Mouse (Mus musculus) heart, embryonic 15.5 days (tissue): ENCODE measurements around the gene Rtraf. TPM values are rescaled to one million over a fixed set of nuclear protein-coding genes. Genes with fewer than 3 reads are reported as not detected.
A peak's percentile ranks its signal among the peaks of the same experiment; 100 is the strongest.
"Not testable (repeated sequence)": the region's sequence is repeated elsewhere in the genome, so short reads cannot be mapped to it uniquely, and the experiment has no call there.

Experiments
- ATAC-seq: fragments of 200-750 bp; cut with Nextera tagmentation; replicated peaks from 2 replicates; pipeline ENCODE4 v1.8.0; 2017; ENCODE audit warnings: low read depth, moderate TSS enrichment; ENCODE audit not compliant: insufficient number of reproducible peaks, insufficient read depth, low FRiP score
- H3K27ac ChIP-seq: fragments of 300-500 bp; sonication (generic); 2 replicates; pipeline ENCODE4 v1.5.1; 2015; ENCODE audit warnings: mild to moderate bottlenecking, inconsistent platforms
- H3K27me3 ChIP-seq: fragments of 300-500 bp; sonication (generic); 2 replicates; pipeline ENCODE4 v1.6.1; 2015; ENCODE audit warnings: inconsistent platforms
- H3K36me3 ChIP-seq: fragments of 300-500 bp; sonication (generic); 2 replicates; pipeline ENCODE4 v1.6.1; 2015; ENCODE audit warnings: mild to moderate bottlenecking, inconsistent platforms
- H3K4me1 ChIP-seq: fragments of 300-500 bp; sonication (generic); replicated peaks from 2 replicates; pipeline ENCODE4 v1.6.1; 2015; ENCODE audit warnings: inconsistent platforms
- H3K4me2 ChIP-seq: fragments of 300-500 bp; sonication (generic); 2 replicates; pipeline ENCODE4 v1.6.1; 2015; ENCODE audit warnings: inconsistent platforms, mild to moderate bottlenecking, moderate library complexity
- H3K4me3 ChIP-seq: fragments of 300-500 bp; sonication (generic); 2 replicates; pipeline ENCODE4 v1.5.1; 2015; ENCODE audit warnings: mild to moderate bottlenecking, inconsistent platforms
- H3K9ac ChIP-seq: fragments of 300-500 bp; sonication (generic); 2 replicates; pipeline ENCODE4 v1.6.1; 2015; ENCODE audit warnings: mild to moderate bottlenecking, inconsistent platforms
- H3K9me3 ChIP-seq: fragments of 300-500 bp; sonication (generic); replicated peaks from 2 replicates; pipeline ENCODE4 v1.6.1; 2016; ENCODE audit warnings: inconsistent platforms
- WGBS: fragments of 180-500 bp; shearing (Covaris S2); methylation state at CpG from one replicate; pipeline ENCODE4 v1.1.7; 2015; ENCODE audit warnings: mixed read lengths; 5-methylcytosine and 5-hydroxymethylcytosine counted together
- polyA plus RNA-seq: library from polyadenylated mRNA; unstranded; fragments of >200 nt; fragmentation: Nextera tagmentation; extraction: Ambion mirVana; gene quantifications from 2 replicates; pipeline ENCODE4 v1.2.1, GENCODE M21; 2015

Gene Rtraf
- 141 and 162 TPM in 2 replicates for polyA plus RNA-seq

GRCm38 (mm10) chr14:19823321-19824142 lies at the start of gene Rtraf:
Gene Rtraf (minus strand): TSS chr14:19823824.
- under 1% methylated on average over 80 of the region's 80 CpGs for WGBS
- Histone ChIP-seq H3K4me2 (peak within 1 kb of the TSS; percentile 69), H3K9ac (peak within 1 kb of the TSS; percentile 85), H3K4me1 (peaks cover 13% of the 10 kb centered on the region), H3K27me3 (no peaks in the 10 kb centered on the region; the same call in 1 of the 2 replicates), H3K9me3 (no peaks in the 10 kb centered on the region), H3K36me3 (peaks cover 24% of the 10 kb centered on the region), H3K27ac (peak within 1 kb of the TSS; percentile 83), H3K4me3 (peak within 1 kb of the TSS; percentile 70)
- peak; percentile 99 for ATAC-seq

GRCm38 (mm10) chr14:19867286-19867935 lies 43.8 kb upstream of the Rtraf start:
- H3K4me3 ChIP-seq = no peak overlapping the region
- no peak overlapping the region for H3K4me2 ChIP-seq
- H3K27ac ChIP-seq = no peak overlapping the region
- H3K4me1 ChIP-seq = peaks cover 10% of the 10 kb centered on the region
- no peaks in the 10 kb centered on the region for H3K27me3 ChIP-seq
- no peak for ATAC-seq
- H3K36me3 ChIP-seq = no peaks in the 10 kb centered on the region
- WGBS = 62% methylated on average over 5 of the region's 5 CpGs
- H3K9me3 ChIP-seq = no peaks in the 10 kb centered on the region
- H3K9ac ChIP-seq = no peak overlapping the region

GRCm38 (mm10) chr14:19865121-19865520 lies 41.5 kb upstream of the Rtraf start:
- ATAC-seq, H3K9ac ChIP-seq, H3K4me2 ChIP-seq, H3K36me3 ChIP-seq, H3K9me3 ChIP-seq, H3K4me3 ChIP-seq, H3K27ac ChIP-seq, H3K4me1 ChIP-seq, H3K27me3 ChIP-seq: not testable (repeated sequence)
- WGBS = 80% methylated on average over 9 of the region's 9 CpGs

DNA sequence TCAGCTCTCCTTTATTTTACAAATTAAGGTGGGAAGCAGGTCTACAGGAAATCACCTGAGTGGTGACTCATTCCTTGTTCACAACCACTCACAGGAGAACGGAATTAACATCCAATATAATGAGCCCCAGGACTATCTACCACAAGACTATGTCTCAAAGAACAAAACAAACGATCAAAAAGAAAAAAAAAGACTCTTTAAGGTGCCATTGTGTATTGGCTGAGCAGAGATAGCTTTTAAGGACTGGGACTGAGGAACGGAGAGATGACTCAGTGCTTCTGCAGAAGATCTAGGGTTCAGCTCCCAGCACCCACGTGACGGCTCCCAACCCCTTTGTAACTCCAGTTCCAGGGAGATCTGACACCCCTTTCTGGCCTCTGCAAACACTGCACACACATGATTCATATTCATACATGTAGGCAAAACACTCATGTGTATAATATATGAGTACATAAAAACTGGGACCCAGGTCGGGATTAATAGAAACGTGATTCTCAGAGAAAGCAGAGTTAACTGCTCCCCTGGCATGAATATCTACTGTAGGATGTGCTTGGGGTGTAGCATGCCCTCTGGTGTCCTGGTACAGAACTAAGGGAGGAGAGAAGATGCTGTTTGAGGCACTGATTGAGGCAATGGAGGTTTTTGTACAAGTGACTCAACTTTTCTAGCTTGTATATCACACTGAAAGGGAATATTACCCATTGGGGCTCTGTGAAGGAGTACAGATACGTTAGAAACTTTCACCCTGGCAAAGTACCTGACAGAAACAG lies 37.9 kb upstream of the Rtraf start:
- H3K27ac ChIP-seq = no peak overlapping the region
- WGBS = 80% methylated on average over 8 of the region's 8 CpGs
- H3K4me2 ChIP-seq = no peak overlapping the region
- no peaks in the 10 kb centered on the region for H3K27me3 ChIP-seq
- H3K4me1 ChIP-seq = no peaks in the 10 kb centered on the region
- no peak for ATAC-seq
- no peaks in the 10 kb centered on the region for H3K36me3 ChIP-seq
- no peaks in the 10 kb centered on the region for H3K9me3 ChIP-seq
- no peak overlapping the region for H3K9ac ChIP-seq
- H3K4me3 ChIP-seq = no peak overlapping the region

DNA sequence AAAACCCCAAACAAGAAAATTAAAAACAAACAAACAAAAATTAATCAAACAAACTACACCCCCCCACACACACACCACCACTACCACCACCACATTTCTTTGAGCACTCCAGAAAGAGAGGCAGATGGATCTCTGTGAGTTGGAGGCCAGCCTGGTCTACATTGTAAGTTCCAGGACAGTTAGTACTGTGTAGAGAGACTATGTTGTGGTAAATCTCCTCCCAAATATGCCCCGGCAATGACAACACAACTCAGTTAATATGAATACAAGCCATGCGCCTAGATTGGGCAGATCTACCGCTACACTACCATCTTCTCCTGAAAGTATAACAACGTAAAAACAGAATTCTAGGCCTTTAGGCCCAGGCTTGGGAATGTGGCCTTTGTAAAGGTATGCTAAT lies 36.7 kb upstream of the Rtraf start:
- Histone ChIP-seq H3K4me3 (no peak overlapping the region), H3K27ac (no peak overlapping the region), H3K9me3 (no peaks in the 10 kb centered on the region), H3K4me1 (no peaks in the 10 kb centered on the region), H3K4me2 (no peak overlapping the region), H3K36me3 (no peaks in the 10 kb centered on the region), H3K27me3 (no peaks in the 10 kb centered on the region), H3K9ac (no peak overlapping the region)
- no peak for ATAC-seq
- WGBS = 88% methylated on average over 4 of the region's 4 CpGs

- Histone ChIP-seq H3K9me3 (no peaks in the 10 kb centered on the region), H3K4me2 (0 out of 2 replicates have a peak overlapping the region, but pooled peaks have one; percentile 13), H3K27me3 (no peaks in the 10 kb centered on the region), H3K9ac (no peak overlapping the region), H3K36me3 (no peaks in the 10 kb centered on the region), H3K4me1 (no peaks in the 10 kb centered on the region), H3K27ac (no peak overlapping the region), H3K4me3 (no peak overlapping the region)
- ATAC-seq = no peak
- WGBS = 40% methylated on average over 7 of the region's 8 CpGs
Observed at GRCm38 (mm10) chr14:19858808-19859776, 35.5 kb upstream of the Rtraf start.

GRCm38 (mm10) chr14:19858279-19858678 lies 34.7 kb upstream of the Rtraf start:
- Histone ChIP-seq H3K9me3 (no peaks in the 10 kb centered on the region), H3K9ac (no peak overlapping the region), H3K36me3 (no peaks in the 10 kb centered on the region), H3K4me3 (no peak overlapping the region), H3K27me3 (no peaks in the 10 kb centered on the region), H3K4me1 (no peaks in the 10 kb centered on the region), H3K4me2 (no peak overlapping the region), H3K27ac (no peak overlapping the region)
- WGBS = 82% methylated on average over 2 of the region's 2 CpGs
- no peak for ATAC-seq

GRCm38 (mm10) chr14:19853471-19853870 lies 29.8 kb upstream of the Rtraf start:
- H3K4me1 ChIP-seq = no peaks in the 10 kb centered on the region

GRCm38 (mm10) chr14:19839600-19840332 lies 16.1 kb upstream of the Rtraf start:
- Histone ChIP-seq H3K4me2 (peak overlapping the region; percentile 60), H3K9me3 (no peaks in the 10 kb centered on the region), H3K9ac (peak overlapping the region; percentile 48), H3K4me3 (peak overlapping the region; percentile 41), H3K27me3 (0 out of 2 replicates have a peak, but pooled peaks cover 3% of the 10 kb centered on the region), H3K27ac (no peak overlapping the region), H3K36me3 (no peaks in the 10 kb centered on the region), H3K4me1 (peaks cover 2% of the 10 kb centered on the region)
- no peak for ATAC-seq
- WGBS = 24% methylated on average over 15 of the region's 15 CpGs

More at GRCm38 (mm10) chr14:19853471-19853870, 29.8 kb upstream of the Rtraf start:
- Histone ChIP-seq H3K4me3 (no peak overlapping the region), H3K9ac (no peak overlapping the region), H3K9me3 (no peaks in the 10 kb centered on the region), H3K4me2 (no peak overlapping the region), H3K36me3 (no peaks in the 10 kb centered on the region), H3K27ac (no peak overlapping the region), H3K27me3 (no peaks in the 10 kb centered on the region)
- no peak for ATAC-seq
- WGBS = 56% methylated on average over 3 of the region's 3 CpGs

DNA sequence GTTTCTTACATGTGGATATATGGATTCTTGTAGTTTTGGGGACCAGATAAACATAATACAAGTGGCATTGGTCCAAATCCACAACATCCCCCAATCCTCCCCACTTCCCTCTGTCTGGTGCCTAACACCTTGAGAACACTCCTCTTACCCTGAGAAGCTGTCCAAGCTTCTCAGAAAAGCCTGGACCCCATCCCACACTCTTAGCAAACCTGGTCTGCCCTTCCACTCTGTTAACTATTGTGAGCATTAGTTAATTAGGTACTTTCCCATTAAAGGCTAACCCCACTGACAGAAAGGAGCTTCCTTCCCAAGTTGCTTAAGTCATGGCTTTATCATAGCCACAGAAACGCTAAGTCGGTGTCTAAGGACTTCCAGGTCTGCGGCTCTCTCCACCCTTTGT lies 12.7 kb upstream of the Rtraf start:
- H3K36me3 ChIP-seq = no peaks in the 10 kb centered on the region
- H3K9me3 ChIP-seq = no peaks in the 10 kb centered on the region
- H3K4me3 ChIP-seq = no peak overlapping the region
- H3K27me3 ChIP-seq = 0 out of 2 replicates have a peak, but pooled peaks cover 3% of the 10 kb centered on the region
- peaks cover 2% of the 10 kb centered on the region for H3K4me1 ChIP-seq
- 83% methylated on average over 3 of the region's 3 CpGs for WGBS
- H3K4me2 ChIP-seq = no peak overlapping the region
- H3K9ac ChIP-seq = no peak overlapping the region
- no peak overlapping the region for H3K27ac ChIP-seq
- no peak for ATAC-seq
